12 mouse cellular contexts compared by ENCODE assay signal in the genomic region with DNA sequence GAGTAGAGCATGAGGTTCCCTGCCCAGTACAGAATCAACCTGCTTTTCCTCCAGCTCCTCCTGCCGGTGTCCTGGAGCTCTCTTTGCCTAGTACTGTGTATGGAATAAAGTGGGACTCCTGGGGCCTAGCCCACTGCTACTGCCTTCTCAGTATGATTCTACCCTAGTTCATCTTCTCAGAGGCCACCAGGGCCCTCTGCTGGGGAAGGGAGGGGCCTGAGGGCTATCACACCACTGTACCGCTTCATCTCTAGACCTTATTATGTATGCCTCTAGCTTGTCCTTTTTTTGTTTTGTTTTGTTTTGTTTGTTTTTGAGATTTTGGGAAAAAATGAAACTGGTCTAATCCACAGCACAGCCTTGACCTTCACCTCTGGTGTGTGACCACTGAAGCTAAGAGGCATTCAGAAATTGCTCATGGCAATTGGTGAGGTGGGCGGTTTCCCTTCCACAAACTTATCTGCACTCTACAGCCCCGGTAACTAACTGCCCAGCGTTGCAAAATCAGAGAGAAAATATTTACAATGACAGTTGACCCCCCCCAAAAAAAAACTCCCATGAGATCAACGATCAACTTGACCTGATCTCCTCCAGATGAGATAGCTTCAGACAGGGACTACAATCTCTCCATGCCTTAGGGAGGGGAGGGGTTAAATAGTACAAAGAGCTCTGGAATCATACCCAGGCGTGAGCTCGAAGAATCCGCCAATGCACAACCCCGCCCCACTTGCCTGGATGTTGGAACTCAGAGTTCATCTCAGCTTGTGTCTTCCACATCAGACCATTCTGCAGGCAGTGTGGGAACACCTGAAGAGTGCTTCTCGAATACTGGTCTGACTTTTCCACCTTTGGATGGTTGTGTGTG.
DNase-seq lines count a peak whose midpoint lies in the region; ATAC-seq and TF ChIP-seq lines count a peak whose summit lies in the region.
"Had no signal": no experiment of that assay in that cellular context is flagged by ENCODE, and none has a peak within 500 bp of the region (broad histone marks: within the 10 kb centered on the region; RNA-seq: fewer than 3 reads in every experiment).

No protein-coding gene starts in this region.

- in situ Hi-C loops in CH12.LX (cut with MboI; ENCODE audit: low pct_ligation_motif_present, low pct_unique_long_range_greater_than_20kb, low sequenced_read_pairs), result no loop called here

- no peaks in the 10 kb centered on the region for H3K27me3 ChIP-seq in kidney, adult 2 months (replicated peaks; ENCODE audit: control insufficient read depth, insufficient read depth, low read length)
- no peaks in the 10 kb centered on the region for H3K27me3 ChIP-seq in CH12.LX (replicated peaks)
- H3K27me3 ChIP-seq in midbrain, embryonic 14.5 days (ENCODE audit: control insufficient read depth, insufficient read depth, low read length), result no peaks in the 10 kb centered on the region
- no peaks in the 10 kb centered on the region for H3K27me3 ChIP-seq in midbrain, embryonic 15.5 days (replicated peaks)
- H3K27me3 ChIP-seq: hindbrain, embryonic 15.5 days had no signal

- ATAC-seq in hematopoietic stem cell, adult 5-6 weeks (replicated peaks in 1 of 2; ENCODE audit: insufficient read depth in 1 of 2, low FRiP score in 2 of 2, low TSS enrichment in 1 of 2, low read depth in 1 of 2, poor library complexity in 2 of 2, severe bottlenecking in 2 of 2), result peak; percentile 58 to 70
- ATAC-seq in megakaryocyte, adult 5-6 weeks (ENCODE audit: poor library complexity, severe bottlenecking), result peak; percentile 72
- ATAC-seq in midbrain, embryonic 14.5 days (ENCODE audit: low FRiP score, low TSS enrichment), result no peak
- no peak for ATAC-seq in midbrain, embryonic 15.5 days (replicated peaks)

- peak; percentile 12 for DNase-seq in kidney, adult 2 months
- DNase-seq in kidney, adult 18-20 months, result no peak
- DNase-seq in CH12.LX (ENCODE audit: extremely low read depth), result no peak
- no peak for DNase-seq in midbrain, embryonic 14.5 days
- no peak for DNase-seq in layer of hippocampus, postnatal 36 days
- DNase-seq: adrenal gland, adult 2 months; cerebellum, adult 8-10 months; lung, embryonic 14.5 days had no signal

- H3K4me3 ChIP-seq in kidney, adult 2 months (ENCODE audit: insufficient read depth, low read depth, low read length), result no peak overlapping the region
- no peak overlapping the region for H3K4me3 ChIP-seq in CH12.LX (replicated peaks in 1 of 3; ENCODE audit: low read depth in 2 of 3, low read length in 2 of 3, poor library complexity in 1 of 3)
- no peak overlapping the region for H3K4me3 ChIP-seq in midbrain, embryonic 14.5 days (replicated peaks; ENCODE audit: low read depth, low read length)
- H3K4me3 ChIP-seq in midbrain, embryonic 15.5 days, result no peak overlapping the region
- H3K4me3 ChIP-seq: hindbrain, embryonic 15.5 days had no signal

- no peaks in the 10 kb centered on the region for H3K36me3 ChIP-seq in kidney, adult 2 months (ENCODE audit: control insufficient read depth, insufficient read depth, low read length)
- no peaks in the 10 kb centered on the region for H3K36me3 ChIP-seq in CH12.LX (replicated peaks in 1 of 2; ENCODE audit: control insufficient read depth in 1 of 2, insufficient read depth in 1 of 2, low read length in 1 of 2)
- no peaks in the 10 kb centered on the region for H3K36me3 ChIP-seq in midbrain, embryonic 14.5 days (ENCODE audit: control insufficient read depth, insufficient read depth, low read length)
- no peaks in the 10 kb centered on the region for H3K36me3 ChIP-seq in midbrain, embryonic 15.5 days (replicated peaks)
- H3K36me3 ChIP-seq: hindbrain, embryonic 15.5 days had no signal

- WGBS in kidney, adult 2 months, result 73% methylated on average over 11 of the region's 11 CpGs
- WGBS in midbrain, embryonic 14.5 days, result 89% methylated on average over 11 of the region's 11 CpGs
- WGBS in midbrain, embryonic 15.5 days, result 87% methylated on average over 11 of the region's 11 CpGs

- no peak overlapping the region for H3K27ac ChIP-seq in kidney, adult 2 months (ENCODE audit: insufficient read depth, low read depth, low read length)
- H3K27ac ChIP-seq in CH12.LX (ENCODE audit: insufficient read depth, low read depth), result no peak overlapping the region
- H3K27ac ChIP-seq in midbrain, embryonic 14.5 days (replicated peaks; ENCODE audit: low read depth, low read length), result no peak overlapping the region
- no peak overlapping the region for H3K27ac ChIP-seq in midbrain, embryonic 15.5 days
- H3K27ac ChIP-seq: hindbrain, embryonic 15.5 days had no signal

- no peak for TF ChIP-seq EP300 in CH12.LX (IDR thresholded peaks at IDR 0.05; ENCODE audit: low read length)

- no peaks in the 10 kb centered on the region for H3K79me2 ChIP-seq in CH12.LX (replicated peaks; ENCODE audit: control insufficient read depth, extremely low read depth, insufficient read depth, poor library complexity, severe bottlenecking)

- TF ChIP-seq RAD21 in CH12.LX (IDR thresholded peaks at IDR 0.05; ENCODE audit: low read depth, low read length), result peak; percentile 52

- no peak for TF ChIP-seq POLR2A in kidney, adult 2 months (IDR thresholded peaks at IDR 0.05; ENCODE audit: low read depth, low read length)
- TF ChIP-seq POLR2A in CH12.LX (IDR thresholded peaks at IDR 0.05; ENCODE audit: low read depth, low read length), result no peak

- TF ChIP-seq CTCF in kidney, adult 2 months (conservative IDR thresholded peaks at IDR 0.05; ENCODE audit: insufficient read depth, insufficient read length, low read depth, low read length), result 0 out of 2 replicates have a peak, but pooled peaks have one; percentile 14
- TF ChIP-seq CTCF in CH12.LX (conservative IDR thresholded peaks at IDR 0.05 in 1 of 2, IDR thresholded peaks at IDR 0.05 in 1 of 2; ENCODE audit: low read depth in 2 of 2, low read length in 2 of 2), result peak in 1 of 2 experiments; percentile 56; a peak in 2 of 4 replicates

- dilution Hi-C loops in CH12.LX (cut with MboI; ENCODE audit: extremely low pct_ligation_motif_present, extremely low pct_unique_long_range_greater_than_20kb, low sequenced_read_pairs), result no loop called here

- H3K4me1 ChIP-seq in kidney, adult 2 months (ENCODE audit: control insufficient read depth, insufficient read depth, low read length), result peaks cover 8% of the 10 kb centered on the region; the same call in 1 of the 2 replicates
- H3K4me1 ChIP-seq in CH12.LX (ENCODE audit: control insufficient read depth in 1 of 2, insufficient read depth in 2 of 2), result peaks cover 6 to 22% of the 10 kb centered on the region in 2 experiments
- H3K4me1 ChIP-seq in midbrain, embryonic 14.5 days (ENCODE audit: control insufficient read depth, insufficient read depth, low read length), result no peaks in the 10 kb centered on the region
- H3K4me1 ChIP-seq in midbrain, embryonic 15.5 days, result no peaks in the 10 kb centered on the region
- H3K4me1 ChIP-seq: hindbrain, embryonic 15.5 days had no signal

- H3K9me3 ChIP-seq in CH12.LX (replicated peaks; ENCODE audit: low read length), result no peaks in the 10 kb centered on the region
- H3K9me3 ChIP-seq in midbrain, embryonic 14.5 days (ENCODE audit: control insufficient read depth, low read length), result no peaks in the 10 kb centered on the region
- no peaks in the 10 kb centered on the region for H3K9me3 ChIP-seq in midbrain, embryonic 15.5 days
- H3K9me3 ChIP-seq: hindbrain, embryonic 15.5 days had no signal

- H3K4me2 ChIP-seq in CH12.LX (ENCODE audit: insufficient read depth, low read depth, poor library complexity, severe bottlenecking), result no peak overlapping the region
- no peak overlapping the region for H3K4me2 ChIP-seq in midbrain, embryonic 14.5 days (ENCODE audit: low read length)
- H3K4me2 ChIP-seq in midbrain, embryonic 15.5 days, result no peak overlapping the region
- H3K4me2 ChIP-seq: hindbrain, embryonic 15.5 days; lung, embryonic 14.5 days had no signal

- H3K9ac ChIP-seq in CH12.LX (ENCODE audit: insufficient read depth, low read depth), result no peak overlapping the region
- no peak overlapping the region for H3K9ac ChIP-seq in midbrain, embryonic 14.5 days (replicated peaks; ENCODE audit: low read length)
- H3K9ac ChIP-seq in midbrain, embryonic 15.5 days, result no peak overlapping the region
- H3K9ac ChIP-seq: hindbrain, embryonic 15.5 days; lung, embryonic 14.5 days had no signal

TF ChIP-seq in CH12.LX, 34 proteins besides CTCF, POLR2A, EP300 and RAD21:
- TF ChIP-seq USF2 (conservative IDR thresholded peaks at IDR 0.05; ENCODE audit: low read depth, low read length), result no peak
- no peak for TF ChIP-seq TCF12 (IDR thresholded peaks at IDR 0.05; ENCODE audit: low read depth, low read length)
- no peak for TF ChIP-seq TBP (conservative IDR thresholded peaks at IDR 0.05; ENCODE audit: low read depth, low read length)
- TF ChIP-seq ETS1 (conservative IDR thresholded peaks at IDR 0.05; ENCODE audit: low read depth, low read length), result no peak
- peak; percentile 65 for TF ChIP-seq SMC3 (IDR thresholded peaks at IDR 0.05; ENCODE audit: low read depth, low read length)
- TF ChIP-seq PAX5 (IDR thresholded peaks at IDR 0.05; ENCODE audit: low read length), result no peak

Comparison
In these comparisons a context has a peak if more than half of its experiments do, and no peak if none do; other contexts are left out.
1. ATAC-seq: peak in hematopoietic stem cell, adult 5-6 weeks (2 of 2) and megakaryocyte, adult 5-6 weeks (single experiment); none in midbrain, embryonic 14.5 days (single experiment) and midbrain, embryonic 15.5 days (single experiment).